Mouse (Mus musculus) limb, embryonic 12.5 days (tissue): ENCODE data around the gene Map2k6. TPM values are rescaled to one million over a fixed set of nuclear protein-coding genes. Genes with fewer than 3 reads are reported as not detected.

Experiments
- ATAC-seq: fragments of 200-750 bp; cut with Nextera tagmentation; 2 replicates; pipeline ENCODE4 v1.8.0; 2017; ENCODE audit warnings: low read depth, moderate TSS enrichment; ENCODE audit not compliant: insufficient number of reproducible peaks, insufficient read depth, low FRiP score, low TSS enrichment
- H3K27ac ChIP-seq: fragments of 300-500 bp; sonication (generic); 2 replicates; pipeline ENCODE4 v1.5.1; 2016; ENCODE audit warnings: mild to moderate bottlenecking, moderate library complexity
- H3K27me3 ChIP-seq: fragments of 300-500 bp; sonication (generic); 2 replicates; pipeline ENCODE4 v1.6.1; 2016; ENCODE audit warnings: mild to moderate bottlenecking, moderate library complexity
- H3K36me3 ChIP-seq: fragments of 300-500 bp; sonication (generic); 2 replicates; pipeline ENCODE4 v1.6.1; 2016; ENCODE audit warnings: mild to moderate bottlenecking, moderate library complexity
- H3K4me1 ChIP-seq: fragments of 300-500 bp; sonication (generic); replicated peaks from 2 replicates; pipeline ENCODE4 v1.6.1; 2016
- H3K4me2 ChIP-seq: fragments of 300-500 bp; sonication (generic); 2 replicates; pipeline ENCODE4 v1.6.1; 2016; ENCODE audit warnings: mild to moderate bottlenecking, moderate library complexity
- H3K4me3 ChIP-seq: fragments of 300-500 bp; sonication (generic); replicated peaks from 2 replicates; pipeline ENCODE4 v1.5.1; 2016; ENCODE audit warnings: mild to moderate bottlenecking
- H3K9ac ChIP-seq: fragments of 300-500 bp; sonication (generic); replicated peaks from 2 replicates; pipeline ENCODE4 v1.6.1; 2016; ENCODE audit warnings: mild to moderate bottlenecking, moderate library complexity
- H3K9me3 ChIP-seq: fragments of 300-500 bp; sonication (generic); 2 replicates; pipeline ENCODE4 v1.6.1; 2016; ENCODE audit warnings: mild to moderate bottlenecking, moderate library complexity
- WGBS: fragments of 180-500 bp; shearing (Covaris S2); methylation state at CpG from one replicate; pipeline ENCODE4 v1.1.7; 2016; 5-methylcytosine and 5-hydroxymethylcytosine counted together
- polyA plus RNA-seq: library from polyadenylated mRNA; unstranded; fragments of >200 nt; fragmentation: Nextera tagmentation; extraction: Ambion mirVana; gene quantifications from 2 replicates; pipeline ENCODE4 v1.2.1, GENCODE M21; 2016

Map2k6 gene
- polyA plus RNA-seq, 1 experiment from 2014 or later: 49.2 TPM

GRCm38 (mm10) chr11:110471362-110471761 is 72.4 kb downstream of the Map2k6 start:
- Histone ChIP-seq H3K4me2 (no peak overlapping the region), H3K4me3 (no peak overlapping the region), H3K4me1 (0 out of 2 replicates have a peak, but pooled peaks cover under 1% of the 10 kb centered on the region), H3K9me3 (no peaks in the 10 kb centered on the region), H3K9ac (no peak overlapping the region), H3K27ac (no peak overlapping the region), H3K36me3 (peaks cover 3% of the 10 kb centered on the region; the same call in 1 of the 2 replicates), H3K27me3 (no peaks in the 10 kb centered on the region)
- ATAC-seq: no peak
- WGBS: 89% methylated on average over 2 of the region's 2 CpGs

GRCm38 (mm10) chr11:110472078-110472477 is 73.2 kb downstream of the Map2k6 start:
- Histone ChIP-seq H3K4me3 (no peak overlapping the region), H3K36me3 (no peaks in the 10 kb centered on the region), H3K4me2 (no peak overlapping the region), H3K4me1 (peaks cover 5% of the 10 kb centered on the region), H3K9me3 (no peaks in the 10 kb centered on the region), H3K9ac (no peak overlapping the region), H3K27ac (no peak overlapping the region), H3K27me3 (no peaks in the 10 kb centered on the region)
- no peak for ATAC-seq
- WGBS: 90% methylated on average over 5 of the region's 5 CpGs

- WGBS: 90% methylated on average over 16 of the region's 16 CpGs
- H3K4me3 ChIP-seq: no peak overlapping the region
- no peak for ATAC-seq
Measured at GRCm38 (mm10) chr11:110473495-110473894, 74.6 kb downstream of the Map2k6 start.

GRCm38 (mm10) chr11:110476361-110477151 is 77.6 kb downstream of the Map2k6 start:
- H3K4me1 ChIP-seq: peaks cover 44% of the 10 kb centered on the region
- 0 out of 2 replicates have a peak overlapping the region, but pooled peaks have one; percentile 7 for H3K27ac ChIP-seq
- no peak for ATAC-seq
- no peaks in the 10 kb centered on the region for H3K36me3 ChIP-seq
- H3K4me3 ChIP-seq: no peak overlapping the region
- 67% methylated on average over 5 of the region's 5 CpGs for WGBS
- no peaks in the 10 kb centered on the region for H3K9me3 ChIP-seq
- no peaks in the 10 kb centered on the region for H3K27me3 ChIP-seq
- H3K4me2 ChIP-seq: no peak overlapping the region
- no peak overlapping the region for H3K9ac ChIP-seq

More at GRCm38 (mm10) chr11:110473495-110473894, 74.6 kb downstream of the Map2k6 start:
- Histone ChIP-seq H3K27ac (no peak overlapping the region), H3K4me1 (peaks cover 19% of the 10 kb centered on the region), H3K9me3 (no peaks in the 10 kb centered on the region), H3K27me3 (no peaks in the 10 kb centered on the region), H3K9ac (no peak overlapping the region), H3K4me2 (no peak overlapping the region), H3K36me3 (no peaks in the 10 kb centered on the region)

- H3K27ac ChIP-seq: peak overlapping the region; percentile 2; the same call in 1 of the 2 replicates
- 0 out of 2 replicates have a peak overlapping the region, but pooled peaks have one; percentile 44 for H3K4me2 ChIP-seq
- H3K9ac ChIP-seq: no peak overlapping the region
- peaks cover 59% of the 10 kb centered on the region for H3K4me1 ChIP-seq
- H3K27me3 ChIP-seq: no peaks in the 10 kb centered on the region
- H3K9me3 ChIP-seq: no peaks in the 10 kb centered on the region
- WGBS: 57% methylated on average over 18 of the region's 18 CpGs
- no peaks in the 10 kb centered on the region for H3K36me3 ChIP-seq
- H3K4me3 ChIP-seq: no peak overlapping the region
- no peak for ATAC-seq
Measured at GRCm38 (mm10) chr11:110477961-110478869, 79.3 kb downstream of the Map2k6 start.

- Histone ChIP-seq H3K27me3 (no peaks in the 10 kb centered on the region), H3K4me3 (no peak overlapping the region)
- ATAC-seq: peak; percentile 33; the same call in 1 of the 2 replicates
Measured at GRCm38 (mm10) chr11:110478978-110479384, 80.1 kb downstream of the Map2k6 start.

GRCm38 (mm10) chr11:110481406-110481805 is 82.5 kb downstream of the Map2k6 start:
- no peak for ATAC-seq
- H3K4me1 ChIP-seq: peaks cover 59% of the 10 kb centered on the region
- no peaks in the 10 kb centered on the region for H3K27me3 ChIP-seq
- H3K4me3 ChIP-seq: no peak overlapping the region
- H3K9ac ChIP-seq: no peak overlapping the region
- H3K4me2 ChIP-seq: no peak overlapping the region
- H3K9me3 ChIP-seq: no peaks in the 10 kb centered on the region
- peaks cover 4% of the 10 kb centered on the region; the same call in 1 of the 2 replicates for H3K36me3 ChIP-seq
- 53% methylated on average over 2 of the region's 2 CpGs for WGBS
- H3K27ac ChIP-seq: no peak overlapping the region

More at GRCm38 (mm10) chr11:110478978-110479384, 80.1 kb downstream of the Map2k6 start:
- H3K36me3 ChIP-seq: no peaks in the 10 kb centered on the region
- WGBS: 2% methylated on average over 5 of the region's 6 CpGs
- H3K4me2 ChIP-seq: peak overlapping the region; percentile 44
- peaks cover 59% of the 10 kb centered on the region for H3K4me1 ChIP-seq
- peak overlapping the region; percentile 18; the same call in 1 of the 2 replicates for H3K27ac ChIP-seq
- no peaks in the 10 kb centered on the region for H3K9me3 ChIP-seq
- H3K9ac ChIP-seq: no peak overlapping the region

- no peak for ATAC-seq
- peaks cover 11% of the 10 kb centered on the region for H3K36me3 ChIP-seq
- H3K9me3 ChIP-seq: 0 out of 2 replicates have a peak, but pooled peaks cover 3% of the 10 kb centered on the region
- no peaks in the 10 kb centered on the region for H3K27me3 ChIP-seq
- no peak overlapping the region for H3K4me2 ChIP-seq
- WGBS: 68% methylated on average over 8 of the region's 8 CpGs
- H3K27ac ChIP-seq: peak overlapping the region; percentile 64
- H3K4me1 ChIP-seq: peaks cover 54% of the 10 kb centered on the region
- H3K4me3 ChIP-seq: no peak overlapping the region
- H3K9ac ChIP-seq: no peak overlapping the region
Measured at GRCm38 (mm10) chr11:110482176-110482575, 83.3 kb downstream of the Map2k6 start.

GRCm38 (mm10) chr11:110482649-110483048 is 83.7 kb downstream of the Map2k6 start:
- peak overlapping the region; percentile 64 for H3K27ac ChIP-seq
- no peak overlapping the region for H3K4me3 ChIP-seq
- H3K9ac ChIP-seq: no peak overlapping the region
- WGBS: 49% methylated on average over 4 of the region's 4 CpGs
- no peak overlapping the region for H3K4me2 ChIP-seq
- ATAC-seq: peak; percentile 77
- H3K9me3 ChIP-seq: 0 out of 2 replicates have a peak, but pooled peaks cover 5% of the 10 kb centered on the region
- peaks cover 12% of the 10 kb centered on the region for H3K36me3 ChIP-seq
- H3K27me3 ChIP-seq: no peaks in the 10 kb centered on the region
- peaks cover 49% of the 10 kb centered on the region for H3K4me1 ChIP-seq

GRCm38 (mm10) chr11:110483165-110483564 is 84.2 kb downstream of the Map2k6 start:
- no peaks in the 10 kb centered on the region for H3K27me3 ChIP-seq
- no peak overlapping the region for H3K9ac ChIP-seq
- H3K9me3 ChIP-seq: 0 out of 2 replicates have a peak, but pooled peaks cover 5% of the 10 kb centered on the region
- peaks cover 44% of the 10 kb centered on the region for H3K4me1 ChIP-seq
- no peak overlapping the region for H3K4me2 ChIP-seq
- no peak for ATAC-seq
- no peak overlapping the region for H3K4me3 ChIP-seq
- 28% methylated on average over 6 of the region's 6 CpGs for WGBS
- H3K36me3 ChIP-seq: peaks cover 17% of the 10 kb centered on the region
- no peak overlapping the region; the same call in 1 of the 2 replicates for H3K27ac ChIP-seq

- no peak overlapping the region for H3K4me2 ChIP-seq
- H3K9me3 ChIP-seq: 0 out of 2 replicates have a peak, but pooled peaks cover 5% of the 10 kb centered on the region
- no peak for ATAC-seq
- H3K27ac ChIP-seq: no peak overlapping the region
- H3K36me3 ChIP-seq: peaks cover 22% of the 10 kb centered on the region
- H3K9ac ChIP-seq: no peak overlapping the region
- H3K4me1 ChIP-seq: peaks cover 31% of the 10 kb centered on the region
- no peaks in the 10 kb centered on the region for H3K27me3 ChIP-seq
- WGBS: 96% methylated on average over 1 of the region's 1 CpGs
- H3K4me3 ChIP-seq: no peak overlapping the region
Measured at GRCm38 (mm10) chr11:110484426-110484825, 85.5 kb downstream of the Map2k6 start.
